Mouse (Mus musculus) mouse trophoblast stem cell (cell line): ENCODE data around the gene Plxna2.

Experiments used
- in situ Hi-C, 2 experiments: fragments of 300-500 bp; cut with MseI, MboI; formaldehyde crosslinking; loops; 2 replicates in 1 of 2; 3 replicates in 1 of 2; pipeline ENCODE4 v1.15.1; 2025

Plxna2 gene

DNA sequence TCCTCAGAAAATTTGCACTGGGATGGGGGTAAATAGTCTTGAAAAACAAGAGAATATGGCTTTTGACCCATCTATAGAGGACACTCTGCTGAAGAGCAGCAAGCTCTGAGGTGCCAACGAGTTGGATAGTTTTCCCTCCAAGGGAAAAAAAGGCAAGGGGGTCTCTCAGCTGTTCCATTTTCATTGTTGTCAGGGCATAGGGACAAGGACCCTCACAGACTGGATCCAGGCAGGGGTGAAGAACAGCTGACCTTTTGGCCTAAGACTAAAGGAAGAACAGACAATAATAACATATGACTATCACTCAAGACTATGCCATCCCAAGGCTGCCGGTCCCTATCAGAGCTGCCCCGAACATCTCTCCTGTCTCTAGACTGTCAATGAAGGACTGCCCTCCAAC is 4.2 kb downstream of the Plxna2 start:
- in situ Hi-C loops, result loop anchor here (5.0 to 25.0 kb wide), 4 partner anchors 103 to 340 kb away; no protein-coding TSS in a partner anchor

DNA sequence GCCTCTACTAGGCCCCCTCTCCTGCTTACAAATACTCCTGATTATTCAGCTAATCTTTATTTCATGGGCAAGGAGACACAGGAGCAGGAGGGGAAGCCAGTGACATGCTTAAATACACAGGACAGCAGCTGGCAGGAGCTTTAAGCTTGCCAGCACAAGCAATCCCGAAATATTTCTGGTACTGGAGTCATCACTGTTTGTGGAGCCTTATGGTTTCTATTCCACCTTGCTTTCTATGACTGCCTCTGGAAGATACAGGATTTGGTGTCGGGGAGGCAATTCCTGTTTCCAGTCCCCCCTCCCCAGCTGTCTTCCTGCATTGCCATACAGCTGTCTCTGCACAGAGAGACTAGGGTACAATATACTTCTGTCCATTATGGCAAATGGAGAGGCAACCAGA is 4.7 kb downstream of the Plxna2 start:
- in situ Hi-C loops, result loop anchor here (5.0 to 25.0 kb wide), 4 partner anchors 102 to 340 kb away; no protein-coding TSS in a partner anchor

DNA sequence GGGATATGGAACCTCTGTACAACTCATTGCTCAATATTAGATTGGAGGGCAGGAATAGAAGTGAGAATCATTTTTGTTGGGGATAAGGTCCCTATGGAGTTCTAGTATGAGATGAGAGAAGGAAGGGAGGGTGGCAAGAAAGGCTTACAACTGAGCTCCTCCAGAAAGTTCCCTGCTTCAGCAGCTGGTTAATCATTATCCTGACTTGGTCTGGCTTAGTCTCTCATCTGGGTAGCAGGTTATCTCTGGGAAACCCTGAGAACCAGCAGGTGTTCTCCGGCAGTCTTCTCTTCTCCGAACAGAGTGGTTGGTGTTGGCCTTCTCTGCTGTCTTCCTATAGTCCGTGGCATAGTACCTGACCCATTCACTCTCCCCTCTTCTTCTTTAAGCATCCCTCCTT is 5.6 kb downstream of the Plxna2 start:
- in situ Hi-C loops, result loop anchor here (5.0 to 25.0 kb wide), 4 partner anchors 101 to 339 kb away; no protein-coding TSS in a partner anchor

DNA sequence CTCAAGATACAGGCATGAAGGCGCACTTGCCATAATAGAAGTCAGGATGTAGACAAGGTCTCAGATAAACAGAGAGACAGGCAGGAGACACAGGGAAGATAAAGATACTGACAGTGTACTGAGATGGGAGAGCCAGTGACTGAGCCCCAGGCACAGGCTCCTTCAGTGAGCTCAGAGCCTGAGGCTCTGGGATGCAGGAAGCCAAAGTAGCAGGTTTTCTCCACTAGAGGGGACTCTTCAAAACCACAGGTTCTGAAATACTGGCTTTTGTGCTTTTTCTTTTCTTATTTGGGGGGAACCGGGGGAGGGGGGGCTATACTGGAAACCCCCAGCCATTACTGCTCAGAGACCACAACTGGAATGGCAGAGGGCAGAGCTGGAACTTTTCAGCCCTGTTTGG is 6.4 kb downstream of the Plxna2 start:
- in situ Hi-C loops, result loop anchor here (5.0 to 25.0 kb wide), 4 partner anchors 100 to 338 kb away; no protein-coding TSS in a partner anchor

DNA sequence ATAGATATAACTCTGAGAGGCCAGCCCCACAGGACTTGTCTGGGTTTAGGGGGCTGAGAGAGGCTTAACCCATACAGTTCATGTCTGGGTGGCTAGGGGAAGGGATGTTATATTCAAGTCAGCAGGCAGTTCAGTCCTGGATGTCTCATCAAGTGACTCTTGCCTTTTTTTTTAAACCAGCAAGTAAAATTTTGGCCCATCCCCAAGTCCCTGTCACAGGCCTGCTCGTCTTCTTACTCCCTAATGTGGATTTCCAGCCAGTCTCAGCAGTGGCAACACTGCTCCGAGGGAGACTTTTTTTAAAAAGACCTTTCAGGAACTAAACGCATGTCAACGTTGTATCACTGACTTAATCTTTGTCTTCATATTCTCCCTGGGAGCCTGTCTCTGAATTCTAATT is 7.0 kb downstream of the Plxna2 start:
- in situ Hi-C loops, result loop anchor here (5.0 to 25.0 kb wide), 4 partner anchors 100 to 337 kb away; no protein-coding TSS in a partner anchor

DNA sequence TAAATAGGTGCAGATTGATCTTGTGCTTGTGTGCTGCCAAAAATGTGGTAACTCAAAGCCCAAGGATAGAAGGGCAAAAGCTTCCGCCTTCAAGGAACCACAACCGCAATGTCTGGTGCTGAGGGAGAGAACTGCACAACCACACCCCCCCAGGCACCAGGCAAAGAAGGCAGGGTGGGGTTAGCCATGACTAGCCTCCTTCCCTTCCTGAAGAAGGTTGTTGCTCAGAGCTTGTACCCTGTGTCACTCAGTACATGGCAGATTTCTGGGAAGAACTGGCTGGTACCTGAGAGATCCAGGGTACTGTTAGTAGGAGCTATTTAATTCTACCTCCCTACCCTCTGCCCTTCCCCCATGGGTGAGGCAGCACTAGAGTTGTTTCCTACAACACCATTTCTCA is 8.1 kb downstream of the Plxna2 start:
- in situ Hi-C loops, result loop anchor here in 1 of 2 experiments (10.0 kb wide), 1 partner anchor 99 kb away; no protein-coding TSS in a partner anchor

DNA sequence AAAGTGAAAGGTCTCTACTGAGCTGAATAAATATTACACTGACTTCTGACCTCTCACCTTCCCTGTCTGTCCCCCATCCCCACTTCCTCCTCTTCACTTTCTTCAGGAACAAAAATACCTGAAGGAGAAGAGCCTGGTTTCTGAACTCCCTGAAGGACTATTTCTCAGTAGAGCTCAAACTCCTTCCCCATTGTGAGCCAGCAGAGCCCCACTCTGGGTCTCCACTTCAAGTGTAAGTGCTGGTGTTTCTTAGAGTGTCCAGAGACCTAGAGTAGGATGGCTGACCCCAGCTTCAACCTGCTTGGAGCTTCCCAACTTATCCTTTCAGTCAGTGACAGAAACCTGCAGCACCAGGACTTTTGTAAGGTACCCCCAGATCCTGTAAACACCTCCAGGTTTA is 9.3 kb downstream of the Plxna2 start:
- in situ Hi-C loops, result loop anchor here in 1 of 2 experiments (10.0 kb wide), 1 partner anchor 98 kb away; no protein-coding TSS in a partner anchor

DNA sequence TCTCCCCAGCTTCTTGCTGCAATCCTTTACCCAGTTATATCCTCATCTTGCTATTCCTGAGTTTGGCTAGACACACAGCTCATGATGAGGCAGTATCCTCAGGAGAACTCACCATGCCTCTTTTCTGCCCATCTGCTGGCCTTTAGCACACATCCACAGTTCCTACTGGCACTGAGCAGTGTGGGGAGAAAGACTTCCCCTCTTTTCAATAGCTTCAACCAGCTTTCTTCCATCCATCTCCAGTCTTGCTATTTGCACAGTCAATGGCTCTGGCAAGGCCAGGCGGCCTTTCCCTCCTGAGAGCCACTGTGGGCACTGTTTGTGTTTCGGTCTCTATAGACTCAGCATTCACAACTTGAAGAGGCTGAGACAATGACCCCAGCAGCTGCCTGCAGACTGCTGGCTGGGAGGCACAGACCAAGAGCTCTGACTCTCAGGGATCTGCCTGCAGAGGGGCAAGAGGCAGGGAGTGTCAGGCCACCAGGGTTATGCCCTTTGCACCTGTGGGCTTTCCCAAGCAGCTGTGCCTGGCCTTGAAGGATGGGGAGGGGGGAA is 11.2 kb downstream of the Plxna2 start:
- in situ Hi-C loops, result loop anchor here in 1 of 2 experiments (10.0 kb wide), 1 partner anchor 96 kb away; no protein-coding TSS in a partner anchor

DNA sequence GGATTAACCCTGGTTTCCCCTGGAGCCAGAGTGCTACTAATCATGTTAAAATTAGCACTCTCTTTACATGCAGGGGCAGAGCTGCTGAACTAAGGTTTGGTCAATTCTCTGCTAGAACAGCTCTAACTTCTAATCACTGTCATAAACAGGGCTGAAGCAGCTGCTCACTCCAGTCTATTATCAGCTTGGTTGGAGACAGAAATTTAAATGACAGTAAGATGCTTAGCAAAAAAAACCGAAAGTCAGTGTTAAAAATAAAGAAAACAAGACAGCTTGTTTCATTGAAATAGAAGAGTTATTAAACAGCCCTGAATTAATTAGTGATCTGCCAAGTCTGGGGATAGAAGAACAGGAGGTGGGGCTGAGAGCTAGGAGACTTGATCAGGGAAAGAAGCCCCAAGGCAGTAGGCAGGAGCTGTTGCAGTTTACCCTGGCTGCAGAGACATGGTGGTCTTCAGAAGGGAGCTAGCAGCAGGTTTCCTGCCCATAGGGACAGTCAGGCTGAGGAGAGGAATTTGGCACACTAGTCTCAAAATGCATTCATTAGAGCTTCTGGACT is 12.6 kb downstream of the Plxna2 start:
- in situ Hi-C loops, result no loop called here

DNA sequence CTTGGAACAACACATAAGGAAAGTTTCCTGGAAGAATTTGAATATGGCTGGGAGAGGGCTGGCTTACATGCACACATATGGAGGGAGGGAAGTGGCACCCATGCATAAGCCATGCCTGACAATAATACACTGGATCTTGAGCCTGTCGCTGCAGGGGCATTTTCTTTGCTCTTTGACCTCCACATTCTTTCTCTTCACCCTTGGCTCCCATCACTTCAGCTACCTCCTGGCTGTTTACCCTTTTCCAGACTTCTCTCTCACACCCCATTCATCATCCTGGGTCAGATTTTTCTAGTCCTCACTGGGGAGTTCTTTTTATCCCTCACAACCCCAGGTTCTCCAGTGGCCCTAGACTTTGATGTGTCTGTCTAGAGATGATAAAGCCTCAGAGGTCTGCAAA is 13.6 kb downstream of the Plxna2 start:
- in situ Hi-C loops, result no loop called here

DNA sequence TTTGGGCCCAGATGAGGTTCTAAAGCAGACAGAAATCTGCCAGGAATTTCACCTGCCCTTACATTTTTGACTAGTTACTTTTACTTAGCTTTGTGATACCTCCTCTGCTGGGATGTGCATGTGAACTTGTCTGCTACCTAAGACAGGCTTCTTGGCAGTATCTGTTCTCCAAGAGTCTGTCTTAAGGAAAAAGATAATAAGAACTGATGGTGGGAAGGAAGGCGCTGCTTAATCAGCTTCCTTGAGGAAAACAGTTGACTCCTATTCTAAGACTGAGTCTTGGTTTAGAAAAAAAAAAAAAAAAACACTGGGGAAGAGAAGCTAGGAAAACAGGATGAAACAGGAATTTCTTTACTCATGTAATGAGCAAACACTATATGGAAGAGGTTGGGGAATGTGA is 14.0 kb downstream of the Plxna2 start:
- in situ Hi-C loops, result no loop called here

DNA sequence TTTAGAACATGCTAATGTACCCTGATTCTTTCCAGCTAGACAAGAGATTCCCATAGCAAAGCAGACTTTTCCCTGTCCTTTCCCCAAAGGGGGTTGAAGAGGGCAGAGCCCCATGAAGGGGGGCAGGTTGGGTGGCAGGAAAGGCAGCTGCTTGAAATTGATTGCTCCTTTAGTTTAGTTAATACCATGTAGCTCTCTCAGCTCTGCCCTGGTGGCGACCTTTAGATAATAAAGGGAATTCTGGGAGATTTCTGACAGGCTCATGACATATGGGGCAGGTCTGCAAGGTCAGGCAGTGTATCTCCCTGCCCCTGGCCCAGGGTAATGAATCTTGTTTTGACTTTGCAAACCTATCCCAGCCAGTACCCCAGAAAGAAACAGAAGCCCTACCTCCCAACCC is 17.4 kb downstream of the Plxna2 start:
- in situ Hi-C loops, result no loop called here

DNA sequence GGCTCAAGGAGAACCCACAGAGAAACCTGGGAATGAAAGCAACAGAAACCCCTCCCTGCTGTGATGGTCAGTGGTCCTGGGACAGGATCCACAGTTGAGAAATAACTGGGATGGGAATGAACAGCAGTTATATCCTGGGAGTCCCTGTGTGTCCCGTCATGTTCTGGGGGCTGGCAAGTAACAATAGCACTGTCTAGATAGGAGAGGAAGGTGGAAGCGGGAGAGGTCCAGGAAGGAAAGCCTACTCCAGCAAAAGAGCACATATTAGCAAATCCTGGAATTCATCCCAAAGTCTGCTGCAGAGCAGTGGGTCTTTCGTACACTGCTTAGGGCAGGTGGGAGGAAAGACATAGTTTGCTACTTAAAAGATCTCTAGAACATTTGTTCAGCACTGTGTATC is 17.9 kb downstream of the Plxna2 start:
- in situ Hi-C loops, result no loop called here

DNA sequence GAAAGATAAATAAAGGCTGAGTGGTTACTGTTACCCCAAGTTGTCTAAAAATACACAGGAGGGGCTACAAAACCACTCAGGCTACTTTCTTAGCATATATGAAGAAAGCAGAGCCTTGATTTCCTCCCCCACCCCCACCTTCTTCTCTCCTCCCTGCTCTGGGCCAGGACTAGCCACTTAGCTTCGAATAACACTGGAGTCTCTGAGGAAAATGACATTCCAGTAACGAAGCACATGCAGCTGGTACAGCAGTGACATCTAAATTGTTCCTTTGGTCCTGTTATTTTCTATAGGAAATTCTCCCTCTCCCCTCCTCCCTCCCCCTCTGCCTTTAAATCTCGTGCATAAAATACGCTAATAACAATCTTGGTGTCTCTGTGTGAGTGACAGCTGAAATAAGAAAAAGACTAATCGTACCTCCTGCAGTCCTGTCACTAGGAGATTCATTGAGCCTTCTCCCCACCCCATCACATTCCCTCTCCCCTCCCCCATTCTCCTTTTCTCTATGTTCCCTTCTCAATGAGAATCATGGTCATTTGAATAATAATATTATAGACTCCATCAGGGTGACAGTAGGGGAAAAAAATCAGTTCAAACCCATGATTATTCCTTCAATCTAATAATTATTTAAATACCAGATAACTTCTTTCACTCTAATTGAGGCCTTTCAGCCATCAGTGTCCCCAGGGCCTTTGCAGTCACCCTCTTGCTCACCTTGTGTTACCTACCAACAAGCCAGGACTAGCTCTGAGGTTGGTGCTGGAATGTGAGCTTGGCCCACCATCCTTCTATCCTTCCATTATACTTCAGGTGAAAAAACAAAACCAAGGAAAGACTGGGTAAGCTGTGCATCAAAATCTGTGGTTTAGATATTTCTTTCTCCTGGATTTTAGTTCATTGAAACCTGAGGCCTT is 19.6 kb downstream of the Plxna2 start:
- in situ Hi-C loops, result no loop called here

DNA sequence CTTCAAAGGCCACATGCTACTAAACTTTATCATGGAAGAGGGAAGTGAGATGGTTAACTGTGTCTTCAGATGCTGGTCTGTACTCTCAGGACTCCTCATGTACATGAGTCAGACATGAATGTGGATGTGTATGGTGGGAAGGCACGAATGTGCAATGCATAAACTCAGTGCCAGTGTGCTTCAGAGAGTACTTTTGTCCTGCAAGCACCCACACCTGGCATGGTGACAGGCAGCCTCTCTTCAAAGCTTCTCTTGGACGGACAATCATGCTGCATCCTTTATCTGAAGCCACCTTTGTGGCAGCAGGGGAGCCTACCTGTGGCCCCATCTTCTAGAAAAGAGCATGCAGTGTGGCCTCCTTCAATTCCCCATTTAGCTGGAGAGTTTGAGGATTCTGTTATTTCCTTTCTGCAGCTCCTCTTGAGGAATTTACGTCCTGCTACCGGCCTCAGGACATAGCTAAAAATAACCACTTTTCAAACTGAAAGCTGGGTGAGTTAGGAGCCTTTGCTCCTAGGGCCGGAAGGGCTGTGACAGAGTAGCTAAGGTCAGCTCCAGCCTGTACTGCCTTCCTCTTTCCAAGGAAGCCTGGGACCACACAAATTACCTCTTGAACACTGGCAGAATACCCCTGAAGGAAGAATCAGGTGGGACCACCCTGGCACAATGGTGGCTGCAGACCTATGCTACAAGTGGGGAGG is 23.7 kb downstream of the Plxna2 start:
- in situ Hi-C loops, result no loop called here

DNA sequence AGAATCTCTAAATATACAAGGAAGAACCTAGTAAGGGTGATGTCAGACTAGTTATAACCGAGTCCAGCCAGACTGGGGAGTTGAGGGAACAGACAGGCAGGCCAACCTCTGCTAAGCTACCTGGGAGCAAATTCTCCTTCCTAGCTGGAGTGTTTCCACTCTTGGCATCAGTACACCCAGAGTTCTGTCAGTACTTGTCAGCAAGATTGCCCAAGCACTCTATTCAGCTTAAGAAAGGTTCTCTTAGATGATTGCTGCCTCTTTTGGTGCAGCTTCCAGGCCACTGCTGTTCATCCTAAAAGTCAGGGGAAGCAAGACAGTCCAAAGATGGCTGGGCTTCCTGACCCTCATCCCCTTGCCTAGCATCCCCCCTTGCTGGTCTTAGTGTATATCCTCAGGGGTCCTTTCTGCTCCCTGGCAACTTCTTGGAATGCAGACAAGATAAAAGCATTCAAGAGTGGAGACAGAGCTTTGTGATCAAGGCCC is 24.3 kb downstream of the Plxna2 start:
- in situ Hi-C loops, result no loop called here

DNA sequence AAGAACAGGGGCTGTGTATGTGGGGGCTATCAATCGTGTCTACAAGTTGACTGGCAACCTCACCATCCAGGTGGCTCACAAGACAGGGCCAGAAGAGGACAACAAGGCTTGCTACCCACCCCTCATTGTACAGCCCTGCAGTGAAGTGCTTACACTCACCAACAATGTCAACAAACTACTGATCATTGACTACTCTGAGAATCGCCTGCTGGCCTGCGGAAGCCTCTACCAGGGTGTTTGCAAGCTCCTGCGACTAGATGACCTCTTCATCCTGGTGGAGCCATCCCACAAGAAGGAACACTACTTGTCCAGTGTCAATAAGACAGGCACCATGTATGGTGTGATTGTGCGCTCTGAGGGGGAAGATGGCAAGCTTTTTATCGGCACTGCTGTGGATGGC is 25.9 kb downstream of the Plxna2 start:
- in situ Hi-C loops, result no loop called here

DNA sequence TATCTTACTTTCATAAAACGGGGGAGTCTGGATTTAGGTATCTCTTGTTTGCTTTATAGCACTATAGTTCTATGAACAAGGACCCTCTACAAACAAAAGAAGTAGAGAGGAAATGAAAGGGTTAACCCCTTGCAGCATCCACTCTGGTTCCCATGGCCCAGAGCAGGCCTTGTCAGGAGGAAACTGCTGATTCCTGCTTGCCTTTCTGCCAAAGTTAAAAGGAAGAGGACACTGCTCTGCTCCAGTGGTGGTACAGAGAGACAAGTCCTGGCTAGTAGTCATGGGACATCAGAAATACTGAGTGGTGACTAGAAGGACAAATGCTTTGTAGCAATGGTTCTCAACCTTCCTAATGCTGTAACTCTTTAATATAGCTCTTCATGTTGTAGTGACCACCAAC is 27.9 kb downstream of the Plxna2 start:
- in situ Hi-C loops, result no loop called here

DNA sequence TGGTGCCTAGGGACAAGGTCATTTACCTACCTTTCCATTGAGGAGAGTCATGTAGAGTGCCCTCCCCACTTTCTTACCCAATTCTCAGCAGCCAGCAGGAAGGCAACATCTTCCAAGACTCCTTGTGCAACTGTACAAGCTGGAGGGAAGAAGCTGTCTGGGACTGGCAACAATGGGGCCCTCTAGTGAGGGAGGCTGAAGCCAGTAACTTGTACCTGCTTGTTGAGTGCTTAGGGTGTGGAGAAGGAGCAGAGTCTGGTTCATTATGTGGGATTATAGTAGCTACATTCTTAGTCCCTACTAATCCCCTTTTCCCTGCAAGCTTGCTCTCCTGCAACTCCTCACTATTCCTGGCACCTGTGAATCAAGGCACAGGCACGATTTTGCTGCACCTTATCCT is 32.1 kb downstream of the Plxna2 start:
- in situ Hi-C loops, result no loop called here

DNA sequence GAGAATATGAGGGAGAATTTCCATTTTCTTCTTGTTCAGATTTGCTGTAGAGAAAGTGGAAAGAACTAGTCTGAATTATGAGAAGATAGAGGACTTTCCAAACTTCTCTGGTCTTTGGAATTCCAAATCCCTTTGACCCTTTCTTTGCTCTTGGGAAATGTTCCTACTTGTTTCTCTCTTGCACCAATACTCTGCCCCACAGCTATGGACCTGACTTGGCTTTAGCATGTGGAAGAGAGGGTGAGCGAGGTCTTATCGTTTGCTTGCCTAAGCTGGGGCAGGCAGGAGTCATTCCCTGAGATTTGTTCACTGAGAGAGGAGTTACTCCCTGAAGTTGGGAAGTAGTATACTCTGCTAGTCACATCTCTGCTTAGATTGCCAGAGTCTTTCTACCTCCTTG is 32.5 kb downstream of the Plxna2 start:
- in situ Hi-C loops, result no loop called here

DNA sequence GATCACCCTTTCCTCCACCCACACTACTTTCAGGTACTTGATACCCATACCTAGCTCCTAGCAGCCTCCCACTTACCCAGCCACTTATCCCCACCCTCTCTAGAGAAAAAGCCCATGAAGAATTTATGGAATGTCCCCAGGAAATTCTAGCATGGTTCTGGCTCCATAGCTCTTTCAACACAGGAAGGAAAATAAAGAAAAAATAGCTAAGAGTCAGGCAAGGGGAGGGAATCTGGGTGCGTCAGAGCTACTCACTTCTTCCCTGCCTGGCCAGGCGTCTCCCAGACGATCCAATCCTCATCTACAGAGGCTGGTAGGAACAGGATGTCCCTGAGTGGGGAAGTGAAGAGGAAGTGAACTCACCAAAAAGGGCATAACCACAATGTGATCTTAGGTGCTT is 34.0 kb downstream of the Plxna2 start:
- in situ Hi-C loops, result no loop called here
